Mouse (Mus musculus) c-Kit-negative CD71-positive TER-119-positive erythroid progenitor cells, embryonic 14.5 days (primary cell): Measurements from ENCODE around the gene Actl6b.
"Not testable (repeated sequence)": the region's sequence is repeated elsewhere in the genome, so short reads cannot be mapped to it uniquely, and the experiment has no call there.

Source experiments
- DNase-seq: peaks from one replicate; pipeline ENCODE4 v3.0.0-alpha.2; 2013; ENCODE audit warnings: low read depth, low spot score

Actl6b gene

GRCm38 (mm10) chr5:137600619-137601364 lies 47.5 kb downstream of the Actl6b start, which contains the start of gene Mospd3:
Mospd3 (minus strand) TSS chr5:137601058.
- DNase-seq, result peak; percentile 98

GRCm38 (mm10) chr5:137601365-137601729 lies 48.0 kb downstream of the Actl6b start:
- no peak for DNase-seq

- DNase-seq, result no peak
Measured at GRCm38 (mm10) chr5:137607860-137608653, 54.7 kb downstream of the Actl6b start.

- DNase-seq, result no peak
Measured at GRCm38 (mm10) chr5:137608654-137609190, 55.4 kb downstream of the Actl6b start.

DNA sequence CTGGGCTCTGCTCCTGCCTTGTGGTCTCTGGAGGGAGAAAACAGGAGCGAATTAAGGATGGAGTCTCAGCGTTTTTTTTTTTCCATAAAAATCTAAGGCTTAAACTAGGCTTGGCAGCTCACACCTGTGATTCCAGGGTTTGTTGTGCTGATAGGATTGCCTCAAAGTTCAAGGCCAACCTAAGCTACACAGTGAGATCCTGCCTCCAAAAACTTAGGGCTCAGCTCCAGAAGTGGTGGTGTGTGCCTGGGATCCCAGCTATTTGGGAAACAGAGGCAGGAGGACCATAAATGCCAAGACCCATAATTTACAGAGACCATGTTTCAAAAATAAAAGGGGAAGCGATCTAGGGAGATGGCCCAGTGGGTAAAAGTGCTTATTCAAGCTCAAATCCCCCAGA lies 56.0 kb downstream of the Actl6b start:
- no peak for DNase-seq

GRCm38 (mm10) chr5:137610056-137610455 lies 56.7 kb downstream of the Actl6b start:
- DNase-seq, result no peak

DNA sequence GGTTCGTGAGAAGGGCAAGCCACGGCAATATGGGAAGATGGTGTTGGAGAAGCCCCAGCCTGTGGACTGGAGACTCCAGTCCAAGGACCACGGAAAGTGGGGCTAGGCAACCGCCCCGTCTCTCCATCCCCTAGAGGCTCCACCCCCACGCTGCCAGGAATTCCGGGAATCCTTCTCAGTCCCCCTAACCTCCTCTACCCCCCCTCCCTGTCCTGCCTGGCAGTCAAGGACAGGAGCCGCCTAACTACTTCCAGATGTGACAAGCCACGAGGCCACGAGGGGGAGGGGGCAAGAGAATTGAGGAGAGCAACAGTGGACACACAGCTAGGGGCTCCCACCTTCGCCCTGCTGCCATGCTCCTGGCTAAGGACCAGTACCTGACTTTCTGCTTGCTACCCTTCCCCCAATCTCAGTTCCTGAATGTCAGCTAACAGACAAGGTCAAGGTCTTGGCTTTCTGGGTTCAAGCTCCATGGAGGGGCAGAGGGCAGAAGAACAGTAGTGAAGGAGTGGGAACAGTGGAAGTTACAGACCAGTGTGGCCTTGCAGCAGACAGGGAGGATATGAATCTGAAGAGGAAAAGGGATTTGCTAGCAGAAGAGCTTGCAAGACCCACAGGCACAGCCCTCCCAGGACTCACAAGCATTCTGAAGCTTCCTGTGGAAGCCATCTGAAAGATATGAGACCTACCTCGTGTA lies 57.4 kb downstream of the Actl6b start:
- DNase-seq, result no peak

- no peak for DNase-seq
Measured at GRCm38 (mm10) chr5:137611245-137611602, 57.9 kb downstream of the Actl6b start.

- DNase-seq, result no peak
Measured at GRCm38 (mm10) chr5:137613076-137613475, 59.8 kb downstream of the Actl6b start.

DNA sequence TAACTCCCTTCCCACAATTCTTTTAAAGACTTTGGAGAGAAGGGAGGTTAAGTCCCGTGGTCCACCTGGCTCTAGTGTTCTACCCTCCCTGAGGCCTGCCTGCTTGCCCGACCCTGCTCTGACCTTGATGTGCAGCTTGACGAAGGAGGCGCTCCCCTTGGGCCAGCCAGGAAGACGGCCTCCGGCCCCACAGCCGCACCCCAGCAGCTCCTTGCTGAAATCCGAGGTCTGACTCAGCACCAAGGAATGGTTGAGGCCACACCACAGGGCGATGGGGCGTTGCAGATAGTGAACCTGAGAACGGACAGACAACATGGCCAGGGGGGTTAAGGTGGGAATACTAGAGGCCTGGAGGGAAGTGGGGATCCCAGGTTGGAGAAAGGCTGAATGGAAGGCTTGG lies 60.2 kb downstream of the Actl6b start, which contains the start of gene Pcolce:
Gene Pcolce (minus strand): TSS at position 235 of the 400 bp plus-strand sequence.
- no peak for DNase-seq

DNA sequence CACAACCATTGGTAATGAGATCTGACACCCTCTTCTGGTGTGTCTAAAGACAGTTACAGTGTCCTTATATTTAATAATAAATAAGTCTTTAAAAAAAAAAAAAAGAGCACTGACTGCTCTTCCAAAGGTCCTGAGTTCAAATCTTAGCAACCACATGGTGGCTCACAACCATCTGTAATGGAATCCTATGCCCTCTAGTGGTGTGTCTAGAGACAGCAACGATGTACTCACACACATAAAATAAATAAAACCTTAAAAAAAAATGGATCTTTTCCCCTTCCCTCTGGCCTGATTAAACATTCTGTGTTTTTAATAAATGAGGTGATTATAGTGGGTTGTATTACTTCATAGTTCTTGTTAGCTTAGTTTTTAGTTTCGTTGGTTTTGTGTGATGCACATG lies 61.6 kb downstream of the Actl6b start:
- not testable (repeated sequence) for DNase-seq

- no peak for DNase-seq
Measured at GRCm38 (mm10) chr5:137615347-137615746, 62.0 kb downstream of the Actl6b start.
